Mouse (Mus musculus): ENCODE measurements around the gene Mgat5b.

The Mgat5b gene

DNA sequence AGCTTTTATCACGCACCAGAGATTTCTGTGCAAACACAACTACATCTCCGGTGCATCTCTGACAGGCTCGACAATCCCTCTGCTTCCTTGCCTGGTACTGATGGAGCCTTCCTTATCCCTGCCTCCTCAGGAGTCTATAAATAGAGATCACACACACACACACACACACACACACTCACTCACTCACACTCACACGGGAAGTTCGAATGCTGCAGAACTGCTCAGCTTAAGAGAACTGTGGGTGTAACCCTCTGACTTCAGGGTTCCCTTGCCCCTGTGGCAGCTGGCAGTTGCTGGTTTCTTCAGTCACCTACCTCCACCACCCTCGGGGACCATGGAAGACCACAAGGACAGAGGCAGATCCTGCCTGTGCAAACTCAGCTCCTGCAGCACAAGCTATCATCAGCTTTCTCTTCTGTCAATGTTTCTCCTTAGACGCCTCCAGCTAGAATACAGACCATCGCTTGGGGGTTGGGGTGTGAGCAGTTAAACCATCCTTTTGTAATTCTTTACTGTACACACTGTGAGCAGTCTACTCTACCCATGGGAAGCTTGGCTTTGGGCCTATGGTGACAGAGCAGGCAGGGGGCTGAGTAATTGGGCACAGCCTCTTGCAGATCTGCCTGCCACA lies 111.9 kb downstream of the Mgat5b start:
- no peak for DNase-seq (ENCODE audit: low spot score in 2 of 2)

DNA sequence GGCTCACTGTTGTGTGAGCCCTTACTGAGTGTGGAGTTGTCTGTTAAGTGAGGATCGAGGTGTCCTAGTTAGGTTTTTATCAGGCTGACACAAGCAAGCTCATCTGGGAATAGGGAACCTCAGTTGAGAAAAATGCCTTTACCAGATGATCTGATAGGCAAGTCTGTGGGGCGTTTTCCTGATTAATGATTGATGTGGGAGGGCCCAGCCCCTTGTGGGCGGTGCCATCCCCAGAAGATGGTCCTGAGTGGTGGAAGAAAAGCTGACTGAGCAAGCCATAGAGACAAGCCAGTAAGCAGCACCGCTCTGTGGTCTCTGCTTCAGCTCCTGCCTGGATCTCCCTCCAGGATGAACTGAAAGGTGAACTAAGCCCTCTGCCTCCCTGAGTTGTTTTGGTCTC lies 112.6 kb downstream of the Mgat5b start:
- no peak for DNase-seq (ENCODE audit: low spot score in 2 of 2)

DNA sequence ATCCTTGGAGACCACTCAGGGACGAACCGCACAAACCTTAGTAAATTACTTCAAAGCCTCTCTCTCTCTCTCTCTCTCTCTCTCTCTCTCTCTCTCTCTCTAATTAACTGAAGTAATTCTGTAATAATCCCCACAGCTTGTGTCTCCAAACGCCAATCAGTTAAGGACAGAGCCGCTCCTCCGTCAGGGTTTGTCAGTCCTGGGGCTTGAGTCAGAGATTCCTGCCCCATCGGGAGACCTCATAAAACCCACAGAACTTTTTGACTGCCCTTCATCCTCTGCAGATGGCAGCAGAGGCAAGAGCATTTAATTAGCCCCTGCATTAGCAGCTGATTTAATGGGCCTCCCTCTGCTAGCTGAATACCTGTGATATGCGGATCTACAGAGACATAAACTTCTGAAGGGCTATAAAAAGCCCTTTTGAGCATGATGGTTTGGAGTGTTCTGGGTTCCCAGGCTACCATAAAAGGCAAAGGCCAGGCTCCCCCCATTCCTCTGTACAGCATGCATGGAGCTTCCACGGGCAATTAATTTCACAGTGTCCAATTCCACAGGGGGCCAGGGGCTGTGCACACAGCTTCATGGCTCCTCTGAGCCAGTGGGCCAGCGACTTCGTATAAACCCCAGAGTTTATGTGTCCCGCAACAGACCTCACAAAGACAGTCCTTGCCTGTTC lies 117.1 kb downstream of the Mgat5b start:
- no peak for DNase-seq (ENCODE audit: low spot score in 2 of 2)
